Mouse (Mus musculus) midbrain, embryonic 11.5 days (tissue): ENCODE measurements around the gene Comp. TPM values are rescaled to one million over a fixed set of nuclear protein-coding genes. Genes with fewer than 3 reads are reported as not detected.

Experiments used
- ATAC-seq: fragments of 200-750 bp; cut with Nextera tagmentation; 2 replicates; pipeline ENCODE4 v1.8.0; 2017; ENCODE audit warnings: moderate TSS enrichment, moderate library complexity; ENCODE audit not compliant: low FRiP score
- DNase-seq: peaks from one replicate; pipeline ENCODE4 v3.0.0; 2015; ENCODE audit warnings: low spot score; ENCODE audit errors: missing footprints
- H3K27ac ChIP-seq: fragments of 300-500 bp; sonication (generic); 2 replicates; pipeline ENCODE4 v1.5.1; 2014; ENCODE audit warnings: low read depth, low read length
- H3K27me3 ChIP-seq: fragments of 300-500 bp; sonication (generic); 2 replicates; pipeline ENCODE4 v1.6.1; 2014; ENCODE audit warnings: mild to moderate bottlenecking, low read length, moderate library complexity, mixed read lengths; ENCODE audit not compliant: control insufficient read depth, insufficient read depth
- H3K36me3 ChIP-seq: fragments of 300-500 bp; sonication (generic); 2 replicates; pipeline ENCODE4 v1.6.1; 2014; ENCODE audit warnings: mild to moderate bottlenecking, low read length, moderate library complexity, mixed read lengths; ENCODE audit not compliant: control insufficient read depth, insufficient read depth
- H3K4me1 ChIP-seq: fragments of 300-500 bp; sonication (generic); 2 replicates; pipeline ENCODE4 v1.6.1; 2014; ENCODE audit warnings: low read length; ENCODE audit not compliant: control insufficient read depth, insufficient read depth
- H3K4me2 ChIP-seq: fragments of 300-500 bp; sonication (generic); 2 replicates; pipeline ENCODE4 v1.6.1; 2014; ENCODE audit warnings: mild to moderate bottlenecking, moderate library complexity
- H3K4me3 ChIP-seq: fragments of 300-500 bp; sonication (generic); 2 replicates; pipeline ENCODE4 v1.5.1; 2014; ENCODE audit warnings: low read depth, low read length
- H3K9ac ChIP-seq: fragments of 300-500 bp; sonication (generic); 2 replicates; pipeline ENCODE4 v1.6.1; 2014; ENCODE audit warnings: low read length
- H3K9me3 ChIP-seq: fragments of 300-500 bp; sonication (generic); 2 replicates; pipeline ENCODE4 v1.6.1; 2016; ENCODE audit warnings: low read length; ENCODE audit not compliant: control insufficient read depth
- WGBS: fragments of 180-500 bp; shearing (Covaris S2); extraction: QIAGEN DNeasy Blood & Tissue Kit; methylation state at CpG from one replicate; pipeline ENCODE4 v1.1.7; 2014; 5-methylcytosine and 5-hydroxymethylcytosine counted together
- polyA plus RNA-seq: library from polyadenylated mRNA; unstranded; fragments of >200 nt; fragmentation: Nextera tagmentation; extraction: Ambion mirVana; gene quantifications from 2 replicates; pipeline ENCODE4 v1.2.1, GENCODE M21; 2014

Gene Comp
- polyA plus RNA-seq, 1 experiment from 2014 or later: not detected

DNA sequence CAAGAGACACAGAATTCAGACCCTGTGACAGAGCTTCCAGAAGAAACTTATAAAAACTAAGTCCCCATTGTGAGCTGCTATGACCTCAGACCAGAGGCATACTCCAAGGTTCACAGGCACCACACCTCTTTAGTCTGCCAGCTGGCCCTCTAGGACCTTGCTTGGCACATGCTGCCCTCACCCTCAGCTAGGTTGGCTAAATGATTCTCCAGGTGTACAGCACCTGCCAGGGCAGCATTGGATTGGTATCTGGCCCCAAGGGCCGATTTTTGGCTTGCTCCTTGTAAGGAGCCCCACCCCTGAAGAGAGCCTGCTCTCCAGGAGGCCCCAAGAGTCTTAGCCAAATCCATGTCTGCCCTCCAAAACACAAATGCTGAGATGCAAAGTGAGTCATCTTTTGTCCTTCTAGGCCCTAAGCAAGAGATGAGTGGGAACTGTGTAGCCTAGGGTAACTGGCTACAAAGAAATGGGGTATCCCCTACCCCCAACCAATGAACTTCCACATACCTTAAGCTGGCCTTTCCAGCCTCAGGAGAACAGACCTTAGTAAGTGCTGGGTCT lies 25.4 kb upstream of the Comp start:
- peaks cover 23% of the 10 kb centered on the region for H3K4me1 ChIP-seq
- WGBS: 83% methylated on average over 1 of the region's 1 CpGs
- H3K4me3 ChIP-seq: no peak overlapping the region

DNA sequence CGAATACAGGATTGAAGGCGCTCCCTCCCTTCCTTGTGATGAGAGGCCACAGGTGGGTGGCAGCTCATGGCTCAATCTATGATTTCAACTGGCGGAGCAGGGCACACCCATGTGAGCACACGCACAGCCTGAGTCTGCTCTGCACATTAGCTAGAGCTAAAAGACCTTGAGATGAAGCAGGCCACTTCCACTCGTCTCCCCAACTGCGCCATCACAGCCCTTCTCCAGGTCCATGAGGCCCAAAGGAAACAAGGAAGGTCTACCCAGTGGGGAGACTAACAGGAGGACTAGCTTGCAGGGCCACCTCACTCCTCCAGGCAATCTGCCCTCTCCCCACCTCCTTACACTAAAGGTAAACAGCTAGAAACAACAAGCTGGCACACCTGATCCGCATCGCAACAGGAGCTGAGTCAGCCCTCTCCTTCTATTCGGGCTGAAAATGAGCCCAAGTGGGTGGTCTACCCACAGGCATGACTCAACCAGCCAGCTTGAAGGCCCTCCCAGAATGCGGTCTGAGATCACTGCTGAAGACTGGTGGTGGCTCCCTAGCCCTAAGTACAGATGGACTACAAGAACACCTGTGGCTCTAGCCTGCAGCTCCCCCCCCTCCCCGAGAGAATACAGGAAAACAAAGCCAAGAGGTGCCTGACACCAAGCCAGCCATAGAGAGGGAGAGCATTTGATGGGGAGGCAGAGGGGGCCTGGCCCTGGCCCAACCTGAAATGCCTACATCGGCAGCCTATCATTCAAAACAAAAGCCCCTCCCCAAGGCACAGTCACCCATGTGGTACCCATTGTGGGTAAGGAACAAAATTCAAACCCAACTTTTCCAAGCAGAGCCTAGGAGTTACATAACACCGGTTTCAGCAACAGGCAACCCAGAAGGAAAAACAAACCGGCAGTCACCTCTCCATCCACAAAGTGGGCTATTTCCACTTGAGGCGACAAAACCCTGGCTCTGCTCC lies 22.0 kb upstream of the Comp start:
- no peak overlapping the region for H3K27ac ChIP-seq
- WGBS: 68% methylated on average over 15 of the region's 15 CpGs
- peaks cover 29% of the 10 kb centered on the region for H3K4me1 ChIP-seq
- DNase-seq (no peak), ATAC-seq (no peak)
- H3K27me3 ChIP-seq: no peaks in the 10 kb centered on the region
- peak overlapping the region; percentile 98 for H3K4me3 ChIP-seq
- H3K9ac ChIP-seq: peak overlapping the region; percentile 97
- H3K4me2 ChIP-seq: peak overlapping the region; percentile 100
- no peaks in the 10 kb centered on the region for H3K9me3 ChIP-seq
- H3K36me3 ChIP-seq: peaks cover 4% of the 10 kb centered on the region; the same call in 1 of the 2 replicates

More for the DNA sequence above, 25.4 kb upstream of the Comp start:
- H3K36me3 ChIP-seq: peaks cover 17% of the 10 kb centered on the region
- no peak overlapping the region for H3K27ac ChIP-seq
- H3K9ac ChIP-seq: no peak overlapping the region
- no peak overlapping the region for H3K4me2 ChIP-seq
- H3K9me3 ChIP-seq: no peaks in the 10 kb centered on the region
- ATAC-seq: no peak
- H3K27me3 ChIP-seq: no peaks in the 10 kb centered on the region
- DNase-seq: no peak

DNA sequence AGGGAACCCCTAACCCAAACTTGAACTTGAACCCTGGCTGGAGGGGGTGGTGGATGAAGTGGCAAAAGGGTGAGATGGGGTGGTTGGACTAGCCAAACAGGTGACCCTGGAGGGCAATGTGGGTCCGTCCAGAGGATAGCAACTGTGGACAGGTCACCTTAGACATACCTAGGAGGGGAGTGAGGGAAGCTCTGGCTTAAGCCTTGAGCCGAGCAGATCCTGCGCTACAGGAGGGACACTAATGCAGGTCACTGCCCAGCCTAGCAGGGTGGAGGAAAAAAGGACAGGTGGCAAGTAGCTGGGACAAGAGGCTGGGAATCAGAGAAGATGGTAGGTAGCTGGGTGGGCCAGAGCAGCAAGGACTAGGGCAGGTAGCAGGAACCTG lies 21.4 kb upstream of the Comp start:
- H3K4me1 ChIP-seq: peaks cover 29% of the 10 kb centered on the region
- no peak for ATAC-seq
- 41% methylated on average over 3 of the region's 3 CpGs for WGBS

DNA sequence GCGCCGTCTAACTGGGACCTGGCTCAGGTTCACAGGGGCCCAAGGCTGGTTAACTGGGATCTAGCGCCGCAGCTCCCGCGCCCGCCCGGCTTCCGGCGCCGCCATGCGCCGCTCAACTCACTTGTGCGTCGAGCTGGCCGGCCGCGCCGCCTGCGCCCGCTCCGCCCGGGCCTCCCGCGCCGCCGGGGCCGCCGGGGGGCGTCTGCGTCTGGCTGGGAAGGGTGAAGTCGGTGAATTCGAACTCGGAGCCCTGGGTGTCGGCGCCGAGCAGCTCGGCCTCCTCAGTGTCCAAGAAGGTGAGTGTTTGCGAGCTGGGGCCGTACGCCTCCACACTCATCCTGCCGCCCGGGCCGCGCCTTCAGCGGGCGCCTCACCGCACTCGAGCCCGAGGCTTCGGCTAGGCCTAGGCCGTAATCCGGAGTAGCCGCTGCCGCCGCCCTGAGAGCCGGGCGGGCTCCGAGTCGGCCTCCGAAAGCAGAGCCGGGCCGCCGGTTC lies 20.7 kb upstream of the Comp start:
- H3K27ac ChIP-seq: peak overlapping the region; percentile 47
- H3K4me3 ChIP-seq: peak overlapping the region; percentile 98
- peak; percentile 64 for ATAC-seq
- peak overlapping the region; percentile 100 for H3K4me2 ChIP-seq
- H3K9me3 ChIP-seq: no peaks in the 10 kb centered on the region
- peak; percentile 95 for DNase-seq
- under 1% methylated on average over 50 of the region's 64 CpGs for WGBS
- peak overlapping the region; percentile 97 for H3K9ac ChIP-seq
- H3K27me3 ChIP-seq: no peaks in the 10 kb centered on the region
- peaks cover 29% of the 10 kb centered on the region for H3K4me1 ChIP-seq
- peaks cover 4% of the 10 kb centered on the region; the same call in 1 of the 2 replicates for H3K36me3 ChIP-seq

More for the DNA sequence above, 21.4 kb upstream of the Comp start:
- Histone ChIP-seq H3K27ac (no peak overlapping the region), H3K9me3 (no peaks in the 10 kb centered on the region), H3K4me3 (peak overlapping the region; percentile 98), H3K27me3 (no peaks in the 10 kb centered on the region), H3K9ac (peak overlapping the region; percentile 97), H3K36me3 (peaks cover 4% of the 10 kb centered on the region; the same call in 1 of the 2 replicates), H3K4me2 (peak overlapping the region; percentile 100)
- no peak for DNase-seq

DNA sequence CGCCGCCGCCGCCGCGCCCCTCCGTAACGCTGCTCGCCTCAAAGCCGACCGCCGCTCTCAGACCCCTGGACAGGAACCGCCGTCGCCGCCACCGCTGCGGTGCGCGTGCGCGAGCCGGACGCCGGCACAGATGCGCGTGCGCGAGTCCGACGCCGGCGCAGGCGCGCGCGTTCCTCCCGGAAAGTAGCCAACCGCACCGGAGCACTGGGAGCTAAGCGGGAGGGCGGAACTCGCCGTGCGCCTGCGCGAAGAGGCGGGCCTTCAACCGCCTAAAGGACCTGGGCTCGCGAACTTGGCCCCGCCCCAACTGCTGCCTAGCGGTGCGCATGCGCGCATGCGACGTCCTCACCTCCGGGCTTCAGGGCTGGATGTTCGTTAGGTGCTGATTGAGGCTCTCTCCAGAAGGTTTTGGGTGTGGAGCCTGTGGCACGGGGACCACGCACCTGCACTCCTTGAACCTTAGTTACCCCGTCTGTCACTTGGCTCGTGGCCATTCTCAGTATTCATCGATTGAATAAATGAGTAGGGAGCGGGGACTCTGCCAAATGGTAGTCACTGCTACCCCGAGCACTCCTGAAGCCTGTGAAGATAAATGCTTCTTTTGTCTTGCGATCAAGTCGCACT lies 20.1 kb upstream of the Comp start, which contains the start of gene Upf1:
Gene Upf1 (minus strand): TSS at position 85 of the 624 bp plus-strand sequence.
- Histone ChIP-seq H3K4me2 (peak within 1 kb of the TSS; percentile 100), H3K4me3 (peak within 1 kb of the TSS; percentile 98), H3K27me3 (no peaks in the 10 kb centered on the region), H3K27ac (peak within 1 kb of the TSS; percentile 47), H3K9ac (peak within 1 kb of the TSS; percentile 97), H3K36me3 (peaks cover 1% of the 10 kb centered on the region; the same call in 1 of the 2 replicates), H3K4me1 (peaks cover 29% of the 10 kb centered on the region), H3K9me3 (no peaks in the 10 kb centered on the region)
- peak; percentile 91 for ATAC-seq
- DNase-seq: peak; percentile 100
- under 1% methylated on average over 56 of the region's 69 CpGs for WGBS

DNA sequence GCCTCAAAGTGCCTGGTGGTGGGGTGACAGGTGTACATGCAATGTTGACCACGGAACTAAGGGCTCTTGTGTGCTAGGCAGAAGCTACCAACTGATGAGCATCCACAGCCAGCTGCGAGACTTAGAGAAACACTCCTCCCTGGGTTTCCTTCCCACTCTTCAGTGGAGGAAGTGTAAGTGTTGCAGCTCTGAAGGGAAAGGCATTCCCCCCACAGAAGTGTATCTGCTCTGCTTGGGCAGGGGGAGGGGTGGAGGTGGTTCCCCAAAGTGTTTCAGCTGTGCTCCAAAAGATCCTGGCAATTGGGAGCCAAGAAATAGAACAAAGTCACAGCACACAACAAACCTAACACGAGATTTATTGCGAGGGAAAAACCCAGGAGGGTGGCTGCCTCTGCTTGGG lies 19.4 kb upstream of the Comp start:
- DNase-seq (no peak), ATAC-seq (no peak)
- Histone ChIP-seq H3K4me3 (peak overlapping the region; percentile 98), H3K4me1 (peaks cover 25% of the 10 kb centered on the region), H3K9me3 (no peaks in the 10 kb centered on the region), H3K27ac (peak overlapping the region; percentile 44), H3K27me3 (no peaks in the 10 kb centered on the region), H3K9ac (peak overlapping the region; percentile 67), H3K4me2 (peak overlapping the region; percentile 64), H3K36me3 (no peaks in the 10 kb centered on the region)
- 72% methylated on average over 4 of the region's 4 CpGs for WGBS

DNA sequence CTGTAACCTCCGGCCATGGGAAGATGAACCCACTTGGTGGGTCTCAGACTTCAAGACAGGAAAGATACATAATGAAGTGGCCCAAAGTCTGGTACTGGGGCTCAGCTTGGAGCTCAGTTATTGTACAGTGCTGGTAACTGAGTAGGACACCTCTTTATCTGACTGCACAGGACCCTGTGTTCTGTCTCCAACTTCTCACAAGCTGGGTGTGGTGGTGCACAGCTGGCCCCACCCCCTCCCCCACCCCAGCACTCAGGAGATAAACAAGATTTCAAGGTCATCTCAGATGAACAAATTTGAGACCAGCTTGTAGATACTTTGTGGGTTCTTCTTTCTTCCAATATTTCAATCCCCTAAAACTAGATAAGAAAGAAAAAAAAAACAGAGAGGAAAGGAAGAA lies 17.2 kb upstream of the Comp start:
- ATAC-seq: no peak
- Histone ChIP-seq H3K27ac (no peak overlapping the region), H3K4me2 (no peak overlapping the region), H3K9me3 (no peaks in the 10 kb centered on the region), H3K4me1 (peaks cover 19% of the 10 kb centered on the region), H3K9ac (no peak overlapping the region), H3K4me3 (no peak overlapping the region), H3K27me3 (no peaks in the 10 kb centered on the region), H3K36me3 (no peaks in the 10 kb centered on the region)
- DNase-seq: no peak
- WGBS: 81% methylated on average over 1 of the region's 1 CpGs

DNA sequence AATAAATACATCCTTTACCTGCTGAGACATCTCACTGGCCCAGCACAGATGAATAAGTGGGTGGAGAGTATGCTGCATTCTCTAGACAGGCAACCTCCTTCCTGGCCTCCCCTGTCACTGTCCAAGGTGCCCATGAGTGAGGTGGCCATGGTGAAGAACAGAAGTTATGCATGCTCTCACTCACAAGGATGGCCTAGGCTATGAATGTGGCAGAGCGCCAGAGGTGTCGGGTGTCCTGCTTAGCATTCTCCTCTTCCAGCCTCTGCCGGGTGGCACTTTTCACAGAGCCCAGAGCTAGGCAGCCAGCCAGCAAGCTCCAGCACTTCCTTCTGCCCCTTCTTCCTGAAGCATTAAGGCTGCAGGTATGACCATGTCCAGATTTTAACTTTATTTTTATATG lies 13.9 kb upstream of the Comp start:
- 49% methylated on average over 3 of the region's 3 CpGs for WGBS
- no peak overlapping the region for H3K4me2 ChIP-seq
- no peaks in the 10 kb centered on the region for H3K36me3 ChIP-seq
- no peaks in the 10 kb centered on the region for H3K4me1 ChIP-seq
- DNase-seq: no peak
- H3K9ac ChIP-seq: no peak overlapping the region
- H3K4me3 ChIP-seq: no peak overlapping the region
- no peak overlapping the region for H3K27ac ChIP-seq
- no peaks in the 10 kb centered on the region for H3K9me3 ChIP-seq
- no peak for ATAC-seq
- H3K27me3 ChIP-seq: no peaks in the 10 kb centered on the region
